In the genomic region with DNA sequence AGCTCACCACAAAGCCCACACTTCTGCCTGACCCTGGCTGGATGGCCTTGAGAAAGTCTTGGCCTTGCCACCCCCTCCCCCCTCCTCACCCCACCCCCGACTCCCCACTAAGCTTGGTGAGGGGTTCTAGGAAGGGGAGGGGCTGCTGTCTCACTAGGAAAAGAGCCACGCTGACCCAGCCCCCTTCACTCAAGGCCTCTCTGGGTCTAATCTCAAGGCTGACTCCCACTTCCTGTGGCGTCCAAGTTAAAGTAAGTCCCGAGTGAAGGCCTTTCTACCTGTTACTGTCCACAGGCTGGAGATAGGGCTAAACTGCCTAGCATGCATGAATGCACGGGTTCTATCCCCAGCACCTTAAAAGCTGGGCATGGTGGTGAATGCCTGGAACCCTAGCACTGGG, we compare ENCODE assay signal across 18 mouse cellular contexts. TPM values are rescaled to one million over a fixed set of nuclear protein-coding genes. Genes with fewer than 3 reads are reported as not detected.
DNase-seq lines count a peak whose midpoint lies in the region; ATAC-seq and TF ChIP-seq lines count a peak whose summit lies in the region.
"Had no signal": no experiment of that assay in that cellular context is flagged by ENCODE, and none has a peak within 500 bp of the region (broad histone marks: within the 10 kb centered on the region; RNA-seq: fewer than 3 reads in every experiment).

No protein-coding gene starts in this region.

- H3K9ac ChIP-seq in heart, embryonic 13.5 days = 0 out of 2 replicates have a peak overlapping the region, but pooled peaks have one; percentile 24
- H3K9ac ChIP-seq in lung, embryonic 16.5 days (ENCODE audit: low read length) = peak overlapping the region; percentile 1; the same call in 1 of the 2 replicates
- peak overlapping the region; percentile 30 for H3K9ac ChIP-seq in embryonic facial prominence, embryonic 11.5 days (replicated peaks; ENCODE audit: low read length)
- H3K9ac ChIP-seq: midbrain, embryonic 15.5 days had no signal

- ATAC-seq in heart, embryonic 13.5 days (ENCODE audit: extremely low read depth, insufficient number of reproducible peaks, low FRiP score, low TSS enrichment) = no peak
- no peak for ATAC-seq in lung, embryonic 16.5 days (ENCODE audit: low read depth)
- no peak for ATAC-seq in embryonic facial prominence, embryonic 11.5 days (replicated peaks; ENCODE audit: insufficient number of reproducible peaks, low FRiP score, low TSS enrichment, low read depth)
- ATAC-seq: midbrain, embryonic 15.5 days had no signal

- H3K27ac ChIP-seq in heart, embryonic 13.5 days (replicated peaks) = no peak overlapping the region
- H3K27ac ChIP-seq in lung, embryonic 16.5 days (ENCODE audit: low read length) = no peak overlapping the region
- H3K27ac ChIP-seq in embryonic facial prominence, embryonic 11.5 days (replicated peaks; ENCODE audit: low read depth, low read length) = no peak overlapping the region
- H3K27ac ChIP-seq in testis, adult 2 months (ENCODE audit: control insufficient read depth, insufficient read depth, low read depth, low read length) = peak overlapping the region; percentile 71
- H3K27ac ChIP-seq: midbrain, embryonic 15.5 days had no signal

- 0 out of 2 replicates have a peak, but pooled peaks cover 7% of the 10 kb centered on the region for H3K27me3 ChIP-seq in heart, embryonic 13.5 days (replicated peaks)
- no peaks in the 10 kb centered on the region for H3K27me3 ChIP-seq in lung, embryonic 16.5 days (ENCODE audit: control insufficient read depth, insufficient read depth, low read depth, low read length)
- no peaks in the 10 kb centered on the region; the same call in 1 of the 2 replicates for H3K27me3 ChIP-seq in embryonic facial prominence, embryonic 11.5 days (ENCODE audit: control insufficient read depth, insufficient read depth, low read length)
- H3K27me3 ChIP-seq in testis, adult 2 months (ENCODE audit: control insufficient read depth, insufficient read depth, low read length) = no peaks in the 10 kb centered on the region
- H3K27me3 ChIP-seq: CH12.LX had no signal

- no peaks in the 10 kb centered on the region for H3K36me3 ChIP-seq in heart, embryonic 13.5 days
- no peaks in the 10 kb centered on the region for H3K36me3 ChIP-seq in lung, embryonic 16.5 days (ENCODE audit: control insufficient read depth, insufficient read depth, low read length)
- H3K36me3 ChIP-seq in embryonic facial prominence, embryonic 11.5 days (replicated peaks; ENCODE audit: control insufficient read depth, insufficient read depth, low read depth, low read length) = no peaks in the 10 kb centered on the region
- H3K36me3 ChIP-seq in testis, adult 2 months (ENCODE audit: control insufficient read depth, insufficient read depth, low read length) = no peaks in the 10 kb centered on the region
- H3K36me3 ChIP-seq: midbrain, embryonic 15.5 days had no signal

- H3K4me2 ChIP-seq in heart, embryonic 13.5 days = no peak overlapping the region
- H3K4me2 ChIP-seq in lung, embryonic 16.5 days (ENCODE audit: low read depth, low read length) = no peak overlapping the region
- H3K4me2 ChIP-seq in embryonic facial prominence, embryonic 11.5 days (ENCODE audit: low read depth, low read length) = no peak overlapping the region
- H3K4me2 ChIP-seq: midbrain, embryonic 15.5 days had no signal

- no peaks in the 10 kb centered on the region for H3K9me3 ChIP-seq in heart, embryonic 13.5 days
- H3K9me3 ChIP-seq in lung, embryonic 16.5 days (ENCODE audit: control insufficient read depth, low read length) = no peaks in the 10 kb centered on the region
- H3K9me3 ChIP-seq in embryonic facial prominence, embryonic 11.5 days (replicated peaks; ENCODE audit: control insufficient read depth, low read length) = no peaks in the 10 kb centered on the region
- H3K9me3 ChIP-seq: midbrain, embryonic 15.5 days had no signal

- TF ChIP-seq POLR2A in testis, adult 2 months (IDR thresholded peaks at IDR 0.05; ENCODE audit: control insufficient read depth, low read depth, low read length) = no peak

- WGBS in heart, embryonic 13.5 days = 15% methylated on average over 5 of the region's 5 CpGs
- WGBS in lung, embryonic 16.5 days = 20% methylated on average over 5 of the region's 5 CpGs
- 27% methylated on average over 5 of the region's 5 CpGs for WGBS in embryonic facial prominence, embryonic 11.5 days

- peaks cover 32% of the 10 kb centered on the region for H3K4me1 ChIP-seq in heart, embryonic 13.5 days
- H3K4me1 ChIP-seq in lung, embryonic 16.5 days (replicated peaks; ENCODE audit: control insufficient read depth, insufficient read depth, low read length) = peaks cover 21% of the 10 kb centered on the region
- peaks cover 15% of the 10 kb centered on the region; the same call in 1 of the 2 replicates for H3K4me1 ChIP-seq in embryonic facial prominence, embryonic 11.5 days (ENCODE audit: control insufficient read depth, insufficient read depth, low read length)
- H3K4me1 ChIP-seq in testis, adult 2 months (ENCODE audit: control insufficient read depth, insufficient read depth, low read length) = peaks cover 17% of the 10 kb centered on the region

- no peak for DNase-seq in heart, postnatal 10 days
- DNase-seq in lung, adult 18-20 months = no peak
- DNase-seq in embryonic facial prominence, embryonic 11.5 days (ENCODE audit: low spot score) = no peak
- DNase-seq in left cerebral cortex, adult 8-10 months (ENCODE audit: low spot score in 2 of 2) = no peak
- DNase-seq: lung, postnatal 14 days had no signal

- no peak overlapping the region for H3K4me3 ChIP-seq in heart, embryonic 13.5 days
- H3K4me3 ChIP-seq in lung, embryonic 16.5 days (ENCODE audit: low read length) = no peak overlapping the region
- H3K4me3 ChIP-seq in embryonic facial prominence, embryonic 11.5 days (ENCODE audit: low read depth, low read length) = no peak overlapping the region
- peak overlapping the region; percentile 53 for H3K4me3 ChIP-seq in testis, adult 2 months (ENCODE audit: control insufficient read depth, low read depth, low read length)
- H3K4me3 ChIP-seq: midbrain, embryonic 15.5 days had no signal

- intact Hi-C loops in heart, postnatal 10 days (cut with DNase I) = no loop called here

- TF ChIP-seq CTCF in testis, adult 2 months (IDR thresholded peaks at IDR 0.05; ENCODE audit: control insufficient read depth, insufficient read depth, insufficient replicate concordance, low read depth, low read length) = no peak

RNA-seq across cellular contexts. Expression of gene Fkbp5, which starts 9.8 kb away (rescaled TPM):
- 11.8 and 12.1 TPM in 2 replicates for polyA plus RNA-seq in heart, embryonic 13.5 days (2015; fragmentation: Nextera tagmentation; extraction: Ambion mirVana)
- total RNA-seq in heart, postnatal 10 days (2021) = 10 to 100 TPM in 1 of 2 experiments, 1 to 10 TPM in 1; 9.8 to 52.9 TPM
- 38.5 and 43.8 TPM in 2 replicates for polyA plus RNA-seq in lung, embryonic 16.5 days (2015; fragmentation: Nextera tagmentation; extraction: Ambion mirVana)
- 12.3 and 12.8 TPM in 2 replicates for polyA plus RNA-seq in embryonic facial prominence, embryonic 11.5 days (2014; fragmentation: Nextera tagmentation; extraction: Ambion mirVana)
- polyA plus RNA-seq in testis, adult 2 months (2012; rRNA removed) = 19.8 and 22.7 TPM in 2 replicates
- total RNA-seq in left cerebral cortex, adult 8-10 months (2022) = 10 to 100 TPM; 34.6 to 56.0 (median 46.5) TPM

RNA-seq across cellular contexts. Expression of gene Armc12, which starts 23.1 kb away (rescaled TPM):
- not detected in 2 replicates for polyA plus RNA-seq in heart, embryonic 13.5 days (2015; fragmentation: Nextera tagmentation; extraction: Ambion mirVana)
- total RNA-seq in heart, postnatal 10 days (2021) = not detected
- not detected in 2 replicates for polyA plus RNA-seq in lung, embryonic 16.5 days (2015; fragmentation: Nextera tagmentation; extraction: Ambion mirVana)
- not detected in 2 replicates for polyA plus RNA-seq in embryonic facial prominence, embryonic 11.5 days (2014; fragmentation: Nextera tagmentation; extraction: Ambion mirVana)
- 513 and 515 TPM in 2 replicates for polyA plus RNA-seq in testis, adult 2 months (2012; rRNA removed)
- total RNA-seq in left cerebral cortex, adult 8-10 months (2022) = not detected
- total RNA-seq: CH12.LX; common myeloid progenitor, adult 5-6 weeks; gastrocnemius, adult 18-20 months; hematopoietic stem cell, adult 5-6 weeks; left cerebral cortex, postnatal 36 days had no signal
- polyA plus RNA-seq: large intestine, adult 2 months; midbrain, embryonic 15.5 days; neural tube, embryonic 14.5 days; small intestine, adult 2 months; thymus, postnatal 0 days had no signal

RNA-seq across cellular contexts. Expression of gene Clpsl2, which starts 41.7 kb away (rescaled TPM):
- not detected in 2 replicates for polyA plus RNA-seq in heart, embryonic 13.5 days (2015; fragmentation: Nextera tagmentation; extraction: Ambion mirVana)
- total RNA-seq in heart, postnatal 10 days (2021) = not detected
- polyA plus RNA-seq in lung, embryonic 16.5 days (2015; fragmentation: Nextera tagmentation; extraction: Ambion mirVana) = not detected in 2 replicates
- not detected in 2 replicates for polyA plus RNA-seq in embryonic facial prominence, embryonic 11.5 days (2014; fragmentation: Nextera tagmentation; extraction: Ambion mirVana)
- not detected in 2 replicates for polyA plus RNA-seq in testis, adult 2 months (2012; rRNA removed)
- total RNA-seq in left cerebral cortex, adult 8-10 months (2022) = not detected
- total RNA-seq: CH12.LX; common myeloid progenitor, adult 5-6 weeks; gastrocnemius, adult 18-20 months; hematopoietic stem cell, adult 5-6 weeks; left cerebral cortex, postnatal 36 days had no signal
- polyA plus RNA-seq: large intestine, adult 2 months; midbrain, embryonic 15.5 days; neural tube, embryonic 14.5 days; small intestine, adult 2 months; thymus, postnatal 0 days had no signal

RNA-seq across cellular contexts. Expression of gene Clps, which starts 53.1 kb away (rescaled TPM):
- polyA plus RNA-seq in heart, embryonic 13.5 days (2015; fragmentation: Nextera tagmentation; extraction: Ambion mirVana) = 0.25 and 2.0 TPM in 2 replicates
- total RNA-seq in heart, postnatal 10 days (2021) = not detected
- 0.35 and 1.8 TPM in 2 replicates for polyA plus RNA-seq in lung, embryonic 16.5 days (2015; fragmentation: Nextera tagmentation; extraction: Ambion mirVana)
- polyA plus RNA-seq in embryonic facial prominence, embryonic 11.5 days (2014; fragmentation: Nextera tagmentation; extraction: Ambion mirVana) = not detected in 2 replicates
- 2.5 and 4.1 TPM in 2 replicates for polyA plus RNA-seq in testis, adult 2 months (2012; rRNA removed)
- not detected for total RNA-seq in left cerebral cortex, adult 8-10 months (2022)
- total RNA-seq: CH12.LX; common myeloid progenitor, adult 5-6 weeks; gastrocnemius, adult 18-20 months; hematopoietic stem cell, adult 5-6 weeks; left cerebral cortex, postnatal 36 days had no signal
- polyA plus RNA-seq: neural tube, embryonic 14.5 days had no signal

Comparison
In these comparisons a context has a peak if more than half of its experiments do, and no peak if none do; other contexts are left out.
1. RNA of gene Armc12, which starts 23.1 kb away (polyA plus RNA-seq): 513 to 515 TPM in testis, adult 2 months; not detected in heart, embryonic 13.5 days, not detected in lung, embryonic 16.5 days and not detected in embryonic facial prominence, embryonic 11.5 days; every median in the first group is over 100 times any median in the second.
2. Peak in every context shown above with its lines, with median percentiles within 50 percentile points of each other: H3K9ac ChIP-seq.